Mouse (Mus musculus): ENCODE data around the gene Atp6v0c.

- TF ChIP-seq CTCF (IDR thresholded peaks at IDR 0.05; ENCODE audit: low read depth) (no peak), EP300 (IDR thresholded peaks at IDR 0.05; ENCODE audit: low read depth) (no peak)
Measured at GRCm38 (mm10) chr17:24193268-24193667, 23.8 kb upstream of the Atp6v0c start.

All from liver, embryonic 14.5 days (tissue).